Mouse (Mus musculus) ovary, postnatal 14 days (tissue): ENCODE results near the gene Zc3h14.

Experiments used
- DNase-seq: peaks from one replicate; pipeline ENCODE4 v3.0.0; 2022; ENCODE audit warnings: low spot score

Gene Zc3h14

GRCm38 (mm10) chr12:98737801-98738350 lies 8.9 kb upstream of the Zc3h14 start:
- DNase-seq: no peak

GRCm38 (mm10) chr12:98741011-98741501 lies 5.7 kb upstream of the Zc3h14 start:
- no peak for DNase-seq

- no peak for DNase-seq
Measured at GRCm38 (mm10) chr12:98745626-98746025, 1.1 kb upstream of the Zc3h14 start.

- peak; percentile 36 for DNase-seq
Measured at GRCm38 (mm10) chr12:98746131-98746530, 633 bp upstream of the Zc3h14 start.

- DNase-seq: no peak
Measured at GRCm38 (mm10) chr12:98747380-98747753, 603 bp downstream of the Zc3h14 start.

GRCm38 (mm10) chr12:98757636-98758035 lies 10.9 kb downstream of the Zc3h14 start:
- no peak for DNase-seq

DNA sequence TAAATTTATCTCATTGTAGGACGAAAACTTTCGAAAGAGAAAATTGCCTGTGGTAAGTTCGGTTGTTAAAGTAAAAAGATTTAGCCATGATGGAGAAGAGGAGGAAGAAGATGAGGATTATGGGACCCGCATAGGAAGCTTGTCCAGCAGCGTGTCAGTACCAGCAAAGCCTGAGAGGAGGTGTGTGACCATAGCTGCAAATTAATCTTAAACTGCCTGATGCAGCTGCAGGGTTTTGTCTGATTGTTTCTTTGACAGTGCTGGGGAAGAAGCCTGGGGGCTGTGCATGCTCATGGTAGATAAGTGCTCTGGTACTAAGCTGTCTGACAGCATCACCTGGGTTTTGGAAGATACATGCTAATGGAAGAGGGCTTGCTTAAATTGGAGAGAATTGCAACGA lies 12.9 kb downstream of the Zc3h14 start:
- no peak for DNase-seq

DNA sequence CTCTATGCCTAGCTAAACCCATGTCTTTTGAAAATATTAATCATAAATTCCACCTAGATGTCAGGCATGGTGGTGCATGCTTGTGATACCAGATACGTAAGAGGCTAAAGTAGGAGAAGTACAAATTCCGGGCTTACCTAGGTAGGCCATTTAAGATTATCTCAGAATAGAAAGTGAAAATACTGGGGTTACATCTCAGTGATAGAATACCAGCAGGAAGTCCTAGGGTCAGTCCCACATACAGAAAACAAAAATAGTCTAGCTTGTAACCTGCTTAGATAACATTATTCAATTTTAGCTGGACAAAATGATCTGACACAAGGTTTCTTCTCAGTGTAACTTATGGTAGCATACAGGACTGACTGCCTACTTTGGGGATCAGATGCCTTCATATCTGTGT lies 19.5 kb downstream of the Zc3h14 start:
- no peak for DNase-seq

GRCm38 (mm10) chr12:98777509-98777908 lies 30.7 kb downstream of the Zc3h14 start:
- no peak for DNase-seq

DNA sequence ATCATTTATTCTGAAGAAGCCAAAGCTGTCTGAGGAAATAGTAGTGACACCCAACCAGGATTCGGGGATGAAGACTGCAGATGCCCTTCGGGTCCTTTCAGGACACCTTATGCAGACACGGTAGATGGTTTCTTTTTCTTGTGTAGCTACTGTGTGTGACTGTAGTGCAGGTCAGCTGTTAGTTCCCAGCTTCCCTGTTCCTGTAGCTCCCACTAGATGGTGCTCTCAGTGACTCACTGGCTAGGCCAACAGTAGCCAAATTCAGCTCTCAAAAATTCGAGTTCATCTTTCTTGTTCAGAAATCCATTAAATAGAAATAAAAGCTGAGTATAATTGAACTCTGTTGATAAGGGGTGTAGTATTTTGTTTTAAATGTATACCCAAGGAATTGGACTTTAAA lies 32.4 kb downstream of the Zc3h14 start:
- DNase-seq: no peak

DNA sequence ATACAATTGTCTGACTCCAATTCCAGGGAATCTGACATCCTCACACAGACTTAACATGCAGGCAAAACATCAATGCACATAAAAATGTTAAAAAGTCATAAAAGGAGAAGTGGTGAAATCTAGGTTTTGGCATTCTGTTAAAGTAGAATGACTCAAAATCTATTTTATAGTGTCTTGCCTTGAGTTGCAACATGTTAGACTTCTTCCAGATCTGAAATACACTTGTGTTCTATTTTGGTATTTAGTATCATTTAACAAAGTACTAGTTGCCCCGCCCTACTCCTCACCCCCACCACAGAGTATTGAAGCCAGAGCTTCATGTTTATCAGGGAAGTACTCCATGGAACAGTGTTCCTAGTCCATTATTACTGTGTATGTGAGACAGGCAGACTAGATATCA lies 37.5 kb downstream of the Zc3h14 start:
- DNase-seq: no peak

GRCm38 (mm10) chr12:98795731-98796318 lies 49.1 kb downstream of the Zc3h14 start:
- no peak for DNase-seq

GRCm38 (mm10) chr12:98800334-98800733 lies 53.6 kb downstream of the Zc3h14 start:
- DNase-seq: no peak

DNA sequence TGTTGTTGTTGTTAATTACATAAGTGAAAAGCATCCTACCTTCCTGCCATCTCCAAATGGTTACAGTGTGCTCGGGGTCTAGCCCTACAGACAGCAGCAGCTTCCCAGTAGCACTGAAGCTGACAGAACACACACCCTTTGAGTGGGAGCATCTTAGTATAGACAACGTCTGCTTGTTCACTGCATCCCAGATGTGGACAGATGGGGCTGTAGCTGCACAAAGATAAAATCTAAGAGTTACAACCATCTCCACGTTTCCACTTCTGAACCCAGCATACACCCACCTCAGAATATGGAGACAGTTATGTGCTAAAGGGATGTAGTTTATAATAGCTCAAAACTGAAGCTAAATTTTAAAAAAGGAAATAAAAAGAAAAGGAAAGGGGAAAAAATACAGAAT lies 55.5 kb downstream of the Zc3h14 start:
- no peak for DNase-seq

- DNase-seq: no peak
Measured at GRCm38 (mm10) chr12:98804078-98804748, 57.4 kb downstream of the Zc3h14 start.

GRCm38 (mm10) chr12:98820781-98821180 lies 74.0 kb downstream of the Zc3h14 start:
- DNase-seq: no peak

DNA sequence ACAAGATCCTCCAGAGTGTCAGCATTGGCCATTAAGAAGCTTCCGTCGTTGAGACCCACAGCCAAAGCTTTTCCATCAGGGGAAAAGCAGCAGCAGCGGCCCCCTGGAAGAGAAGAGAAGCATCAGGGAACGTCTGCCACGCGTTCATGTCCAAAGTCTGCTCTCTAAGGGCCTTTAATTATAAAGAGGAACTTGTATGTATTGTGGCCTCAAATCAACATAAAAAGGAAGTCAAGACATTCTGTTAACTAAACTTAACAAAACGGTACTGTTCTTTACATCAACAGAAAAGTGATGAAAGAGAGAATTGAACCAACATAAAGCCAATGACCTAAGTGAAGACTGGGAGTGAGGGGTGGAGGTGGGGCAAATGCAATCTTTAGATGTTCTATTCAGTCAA lies 84.4 kb downstream of the Zc3h14 start:
- no peak for DNase-seq

- DNase-seq: no peak
Measured at GRCm38 (mm10) chr12:98832929-98833598, 86.3 kb downstream of the Zc3h14 start.

DNA sequence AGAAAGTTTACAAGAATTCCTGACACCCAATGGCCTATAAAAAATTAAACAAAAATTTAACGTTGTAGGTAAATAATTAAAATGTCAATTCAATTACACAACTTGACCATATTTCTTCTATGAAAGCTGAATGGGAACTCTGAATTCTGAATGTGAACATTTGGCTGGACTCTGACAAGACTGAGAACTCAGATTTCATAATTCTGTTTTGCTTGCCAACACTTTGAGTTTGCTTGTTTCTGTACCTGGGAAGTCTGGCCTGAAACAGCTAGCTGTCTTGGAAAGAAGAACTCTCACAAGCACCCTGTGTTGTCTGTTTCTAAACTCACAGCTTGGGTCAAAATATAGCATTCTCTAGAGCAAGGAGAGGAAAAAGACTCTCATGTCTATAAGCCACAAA lies 87.1 kb downstream of the Zc3h14 start:
- no peak for DNase-seq

DNA sequence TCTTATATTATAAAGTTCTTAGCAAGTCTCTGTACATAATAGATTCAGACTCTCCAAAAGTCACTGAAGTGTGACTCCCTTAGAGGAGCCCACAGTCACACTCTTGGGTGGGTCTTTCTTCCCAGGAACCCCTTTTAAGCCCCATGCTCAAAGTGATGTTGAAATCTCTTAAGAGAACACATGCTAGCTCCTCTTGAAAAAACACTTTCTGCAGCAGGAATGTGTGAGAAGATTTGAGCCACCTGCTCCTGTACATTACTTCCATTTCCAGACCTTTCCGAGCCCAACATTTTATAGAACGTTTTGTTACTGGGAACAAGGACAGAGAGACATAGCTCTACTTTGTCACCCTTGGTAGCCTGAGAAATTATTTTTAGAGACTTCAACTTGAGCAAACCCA lies 88.1 kb downstream of the Zc3h14 start:
- DNase-seq: no peak

- DNase-seq: no peak
Measured at GRCm38 (mm10) chr12:98835466-98835865, 88.7 kb downstream of the Zc3h14 start.
